Mouse (Mus musculus) myocyte (in vitro differentiated cells): ENCODE measurements around the gene Cd151.

Experiments
- CEBPB ChIP-seq: IDR thresholded peaks from 2 replicates; pipeline ENCODE4 v1.6.1; 2011; ENCODE audit warnings: mild to moderate bottlenecking, moderate library complexity; ENCODE audit not compliant: poor library complexity, insufficient read depth, severe bottlenecking
- E2F4 ChIP-seq: IDR thresholded peaks from one replicate; pipeline ENCODE4 v1.6.1; 2011; ENCODE audit warnings: mild to moderate bottlenecking, control low read depth, moderate library complexity; ENCODE audit not compliant: insufficient read depth
- MAX ChIP-seq: IDR thresholded peaks from one replicate; pipeline ENCODE4 v1.6.1; 2011; ENCODE audit warnings: low read depth, mild to moderate bottlenecking, control low read depth
- POLR2A ChIP-seq: IDR thresholded peaks from one replicate; pipeline ENCODE4 v1.6.1; 2011; ENCODE audit warnings: low read depth, mild to moderate bottlenecking, control low read depth, moderate library complexity; ENCODE audit not compliant: insufficient read length
- TCF12 ChIP-seq: IDR thresholded peaks from one replicate; pipeline ENCODE4 v1.6.1; 2011; ENCODE audit warnings: mild to moderate bottlenecking, control low read depth; ENCODE audit not compliant: poor library complexity, insufficient read depth, severe bottlenecking
- USF1 ChIP-seq: IDR thresholded peaks from one replicate; pipeline ENCODE4 v1.6.1; 2011; ENCODE audit warnings: low read depth, mild to moderate bottlenecking, control low read depth, moderate library complexity

DNA sequence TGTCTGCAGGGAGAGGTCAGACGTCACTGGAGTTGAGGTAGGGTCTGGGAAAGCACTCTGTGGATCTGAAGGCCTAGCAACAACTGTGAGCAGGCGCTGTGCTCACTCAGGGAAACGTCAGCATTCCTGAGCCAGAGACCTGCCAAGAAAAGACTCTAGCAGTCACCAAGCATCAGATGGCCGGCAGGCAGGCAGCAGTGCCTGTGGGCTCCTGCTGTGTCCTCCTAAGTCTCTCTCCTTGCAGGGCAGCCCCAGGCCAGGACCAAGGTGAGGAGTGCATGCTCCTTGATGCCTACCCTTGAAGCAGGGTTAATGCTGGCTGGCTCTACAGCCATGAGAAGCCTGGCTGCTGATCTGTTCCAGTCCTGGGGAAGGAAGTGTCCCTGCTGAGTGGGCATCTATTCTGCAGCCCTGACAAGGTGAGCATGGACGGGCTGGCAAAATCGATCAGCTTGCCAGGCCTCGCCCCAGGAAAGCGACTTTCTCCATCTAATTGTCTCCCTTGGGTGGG lies 43.5 kb downstream of the Cd151 start:
- no peak for TF ChIP-seq E2F4
- no peak for TF ChIP-seq USF1
- TF ChIP-seq POLR2A: no peak
- no peak for TF ChIP-seq TCF12
- TF ChIP-seq MAX: no peak
- TF ChIP-seq CEBPB: no peak
